Mouse (Mus musculus) liver, adult 2 months (tissue): ENCODE measurements at regions not wholly inside any gene's neighbourhood (a gene's known extent, or its start where the extent isn't known, plus 50 kb on each side); places are given as distances from the start of the nearest gene placed in this dataset.

Source experiments
- CTCF ChIP-seq: fragments of 200-500 bp; IDR thresholded peaks from 2 replicates; pipeline ENCODE4 v1.5.1; 2011; ENCODE audit warnings: low read depth, low read length, control low read depth
- POLR2A ChIP-seq: fragments of 200-500 bp; IDR thresholded peaks from 2 replicates; pipeline ENCODE4 v1.6.1; 2011; ENCODE audit warnings: low read length, control low read depth; ENCODE audit not compliant: insufficient read depth; ENCODE audit errors: extremely low read depth

DNA sequence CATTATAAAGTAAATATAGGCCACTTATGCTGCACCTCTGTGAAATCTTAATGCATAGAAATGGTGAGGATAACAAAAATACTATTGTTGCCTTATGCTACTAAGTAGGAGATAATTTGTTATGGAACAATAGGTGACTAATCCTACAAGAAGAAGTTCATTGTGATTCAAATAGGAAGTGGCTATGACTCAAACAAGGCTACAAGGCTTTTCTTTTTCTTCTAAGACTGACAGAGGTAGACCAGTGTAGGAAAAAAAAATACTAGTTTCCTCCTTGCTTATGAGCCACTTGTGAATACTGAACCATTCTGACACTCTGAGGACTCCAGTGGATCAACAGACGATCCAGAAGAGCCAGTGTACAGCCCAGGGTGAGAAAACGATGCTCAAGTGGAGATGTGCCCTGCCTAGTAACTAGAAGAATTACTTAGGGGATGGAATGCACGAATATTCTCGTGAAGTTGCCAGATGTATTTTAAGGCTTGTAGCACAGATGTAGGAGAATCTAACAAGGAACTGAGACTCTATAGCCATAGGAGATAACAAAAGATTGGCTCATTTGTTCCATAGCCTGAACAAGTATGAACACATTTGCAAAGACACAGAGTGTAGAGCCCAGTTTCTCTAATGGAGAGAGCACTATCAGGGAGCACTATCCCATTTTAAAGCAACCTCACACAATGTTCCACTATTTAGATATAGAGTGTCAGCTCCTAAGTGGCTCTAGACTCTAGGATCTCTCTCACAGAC, 60.3 kb downstream of the Fzd1 start:
- no peak for TF ChIP-seq CTCF
- no peak for TF ChIP-seq POLR2A
